Mouse (Mus musculus): ENCODE results near the gene Mfsd5. TPM values are rescaled to one million over a fixed set of nuclear protein-coding genes. Genes with fewer than 3 reads are reported as not detected.

Gene Mfsd5
- polyA plus RNA-seq, 1 experiment from 2014 or later, result 54.7 TPM

DNA sequence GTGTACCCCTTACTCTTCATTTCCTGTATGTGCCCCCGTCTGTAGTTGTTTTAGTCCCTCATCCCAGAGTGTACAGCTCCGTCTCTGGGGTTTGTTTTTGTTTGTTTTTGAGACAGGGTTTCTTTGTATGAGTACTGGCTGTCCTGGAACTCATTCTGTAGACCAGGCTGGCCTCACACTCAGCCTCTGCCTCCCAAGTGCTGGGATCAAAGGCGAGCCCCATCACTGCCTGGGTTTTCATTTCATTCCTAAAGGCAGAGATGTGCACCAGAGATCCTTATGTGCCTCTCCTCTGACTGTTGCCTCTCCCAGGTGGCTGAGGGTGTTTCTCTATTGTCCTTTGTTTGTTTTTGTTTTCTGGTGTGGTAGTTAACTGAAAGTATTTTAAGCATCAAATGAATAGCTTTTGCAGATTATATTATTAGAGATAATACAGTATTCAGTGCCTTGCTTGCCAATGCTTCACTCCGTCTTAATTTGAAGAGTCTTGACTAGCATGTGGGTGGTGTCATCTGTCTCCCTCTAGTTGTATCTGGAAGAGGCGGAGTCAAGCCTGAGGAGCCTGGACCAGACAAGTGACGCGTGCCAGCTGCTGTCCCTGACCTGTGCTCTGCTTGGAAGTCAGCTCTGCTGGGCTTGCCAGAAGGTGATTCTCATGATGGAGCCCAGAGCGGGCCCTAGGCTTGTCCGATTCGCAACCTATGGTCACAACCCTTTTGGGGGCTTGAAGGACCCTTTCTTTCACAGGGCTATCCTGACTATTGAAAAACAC, 31.0 kb downstream of the Mfsd5 start:
- H3K4me2 ChIP-seq, result no peak overlapping the region
- H3K4me3 ChIP-seq, result no peak overlapping the region
- H3K27ac ChIP-seq, result no peak overlapping the region
- WGBS, result 89% methylated on average over 10 of the region's 10 CpGs
- no peaks in the 10 kb centered on the region for H3K27me3 ChIP-seq
- peaks cover 28% of the 10 kb centered on the region for H3K36me3 ChIP-seq
- H3K9ac ChIP-seq, result no peak overlapping the region
- no peaks in the 10 kb centered on the region for H3K4me1 ChIP-seq (replicated peaks)
- no peak for ATAC-seq (ENCODE audit: low FRiP score)
- no peaks in the 10 kb centered on the region for H3K9me3 ChIP-seq

GRCm38 (mm10) chr15:102311489-102311888, 32.2 kb downstream of the Mfsd5 start:
- Histone ChIP-seq H3K4me2 (no peak overlapping the region), H3K9ac (no peak overlapping the region), H3K4me3 (no peak overlapping the region), H3K4me1 (replicated peaks) (no peaks in the 10 kb centered on the region), H3K9me3 (no peaks in the 10 kb centered on the region), H3K27ac (no peak overlapping the region), H3K27me3 (no peaks in the 10 kb centered on the region), H3K36me3 (peaks cover 23% of the 10 kb centered on the region)
- no peak for ATAC-seq (ENCODE audit: low FRiP score)

- peaks cover 26% of the 10 kb centered on the region for H3K36me3 ChIP-seq
- H3K27me3 ChIP-seq, result no peaks in the 10 kb centered on the region
- ATAC-seq (ENCODE audit: low FRiP score), result no peak
- H3K9ac ChIP-seq, result no peak overlapping the region
- no peaks in the 10 kb centered on the region for H3K4me1 ChIP-seq (replicated peaks)
- WGBS, result 90% methylated on average over 8 of the region's 8 CpGs
- no peak overlapping the region for H3K4me2 ChIP-seq
- H3K4me3 ChIP-seq, result no peak overlapping the region
- no peak overlapping the region for H3K27ac ChIP-seq
- H3K9me3 ChIP-seq, result no peaks in the 10 kb centered on the region
Measured at GRCm38 (mm10) chr15:102315292-102315691, 36.0 kb downstream of the Mfsd5 start.

- Histone ChIP-seq H3K4me3 (no peak overlapping the region), H3K27ac (no peak overlapping the region), H3K4me1 (replicated peaks) (no peaks in the 10 kb centered on the region), H3K27me3 (no peaks in the 10 kb centered on the region), H3K36me3 (peaks cover 29% of the 10 kb centered on the region), H3K9ac (no peak overlapping the region), H3K9me3 (no peaks in the 10 kb centered on the region), H3K4me2 (no peak overlapping the region)
- 90% methylated on average over 6 of the region's 6 CpGs for WGBS
- no peak for ATAC-seq (ENCODE audit: low FRiP score)
Measured at GRCm38 (mm10) chr15:102316263-102316662, 37.0 kb downstream of the Mfsd5 start.

- H3K9me3 ChIP-seq, result no peaks in the 10 kb centered on the region
- peak overlapping the region; percentile 85 for H3K4me2 ChIP-seq
- no peak for ATAC-seq (ENCODE audit: low FRiP score)
- no peak overlapping the region for H3K27ac ChIP-seq
- WGBS, result 81% methylated on average over 12 of the region's 12 CpGs
- H3K27me3 ChIP-seq, result no peaks in the 10 kb centered on the region
- H3K4me1 ChIP-seq (replicated peaks), result peaks cover 13% of the 10 kb centered on the region
- H3K36me3 ChIP-seq, result peaks cover 34% of the 10 kb centered on the region
- peak overlapping the region; percentile 89; the same call in 1 of the 2 replicates for H3K4me3 ChIP-seq
- no peak overlapping the region for H3K9ac ChIP-seq
Measured at GRCm38 (mm10) chr15:102324654-102325473, 45.6 kb downstream of the Mfsd5 start.

GRCm38 (mm10) chr15:102326022-102326576, 46.8 kb downstream of the Mfsd5 start, which contains the start of gene Pfdn5:
TSS of gene Pfdn5 (plus strand) at chr15:102326116.
- peak; percentile 91 for ATAC-seq (ENCODE audit: low FRiP score)
- Histone ChIP-seq H3K9me3 (no peaks in the 10 kb centered on the region), H3K27me3 (no peaks in the 10 kb centered on the region), H3K36me3 (peaks cover 39% of the 10 kb centered on the region), H3K4me3 (peak within 1 kb of the TSS; percentile 89), H3K27ac (peak within 1 kb of the TSS; percentile 75), H3K4me2 (peak within 1 kb of the TSS; percentile 85), H3K9ac (peak within 1 kb of the TSS; percentile 91), H3K4me1 (replicated peaks) (peaks cover 16% of the 10 kb centered on the region)
- WGBS, result under 1% methylated on average over 40 of the region's 40 CpGs

DNA sequence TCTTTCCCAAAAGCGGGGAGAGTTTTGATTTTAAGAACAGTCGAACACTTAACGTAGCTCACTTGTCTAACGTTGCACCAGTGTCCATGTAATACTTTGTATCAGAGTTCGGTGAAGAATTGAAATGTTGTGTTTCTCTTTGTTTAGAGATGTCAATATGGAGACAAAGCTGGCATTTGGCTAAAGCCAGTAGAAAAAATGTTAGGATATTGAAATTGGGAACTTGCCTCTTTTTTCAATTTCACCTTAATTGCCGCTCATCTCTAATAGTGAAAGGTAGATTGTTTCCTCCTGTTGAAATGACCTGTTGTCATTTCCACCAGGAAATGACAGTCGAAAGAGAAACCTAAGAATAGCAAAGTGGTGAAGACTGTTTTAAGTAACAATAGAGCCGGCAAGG, 47.6 kb downstream of the Mfsd5 start:
- 73% methylated on average over 8 of the region's 8 CpGs for WGBS
- peak overlapping the region; percentile 85 for H3K4me2 ChIP-seq
- no peaks in the 10 kb centered on the region for H3K9me3 ChIP-seq
- H3K27ac ChIP-seq, result no peak overlapping the region
- H3K27me3 ChIP-seq, result no peaks in the 10 kb centered on the region
- peaks cover 21% of the 10 kb centered on the region for H3K4me1 ChIP-seq (replicated peaks)
- peak overlapping the region; percentile 91 for H3K9ac ChIP-seq
- H3K36me3 ChIP-seq, result peaks cover 39% of the 10 kb centered on the region
- no peak for ATAC-seq (ENCODE audit: low FRiP score)
- peak overlapping the region; percentile 89 for H3K4me3 ChIP-seq

Other genes starting within 250 kb of the Mfsd5 start
- gene Eif4b, start 205.7 kb upstream of the Mfsd5 start, polyA plus RNA-seq (2015; fragmentation: Nextera tagmentation; extraction: Ambion mirVana), result 82.3 and 82.9 TPM in 2 replicates
- gene Tns2, start 179.0 kb upstream of the Mfsd5 start, polyA plus RNA-seq (2015; fragmentation: Nextera tagmentation; extraction: Ambion mirVana), result 8.3 and 9.3 TPM in 2 replicates
- gene Spryd3, start 143.2 kb upstream of the Mfsd5 start, polyA plus RNA-seq (2015; fragmentation: Nextera tagmentation; extraction: Ambion mirVana), result 50.8 and 57.4 TPM in 2 replicates
- gene Igfbp6, start 135.1 kb upstream of the Mfsd5 start, polyA plus RNA-seq (2015; fragmentation: Nextera tagmentation; extraction: Ambion mirVana), result 0.49 and 1.2 TPM in 2 replicates
- gene Soat2, start 128.9 kb upstream of the Mfsd5 start, polyA plus RNA-seq (2015; fragmentation: Nextera tagmentation; extraction: Ambion mirVana), result 0.14 TPM in 1 of 2 replicates, not detected in the other
- gene Zfp740, start 76.2 kb upstream of the Mfsd5 start, polyA plus RNA-seq (2015; fragmentation: Nextera tagmentation; extraction: Ambion mirVana), result 68.8 and 71.7 TPM in 2 replicates
- 43.2 and 44.5 TPM in 2 replicates for gene Csad, start 74.7 kb upstream of the Mfsd5 start, polyA plus RNA-seq (2015; fragmentation: Nextera tagmentation; extraction: Ambion mirVana)
- gene Itgb7, start 47.5 kb upstream of the Mfsd5 start, polyA plus RNA-seq (2015; fragmentation: Nextera tagmentation; extraction: Ambion mirVana), result 0.45 and 1.5 TPM in 2 replicates
- gene Rarg, start 21.9 kb upstream of the Mfsd5 start, polyA plus RNA-seq (2015; fragmentation: Nextera tagmentation; extraction: Ambion mirVana), result 5.7 and 7.1 TPM in 2 replicates
- 0.14 and 0.22 TPM in 2 replicates for gene Gm9918, start 8.9 kb upstream of the Mfsd5 start, polyA plus RNA-seq (2015; fragmentation: Nextera tagmentation; extraction: Ambion mirVana)
- 7.0 and 7.2 TPM in 2 replicates for gene Espl1, start 16.8 kb downstream of the Mfsd5 start, polyA plus RNA-seq (2015; fragmentation: Nextera tagmentation; extraction: Ambion mirVana)
- 502 and 514 TPM in 2 replicates for gene Pfdn5, start 46.7 kb downstream of the Mfsd5 start, polyA plus RNA-seq (2015; fragmentation: Nextera tagmentation; extraction: Ambion mirVana)
- 91.8 and 96.4 TPM in 2 replicates for gene Myg1, start 52.3 kb downstream of the Mfsd5 start, polyA plus RNA-seq (2015; fragmentation: Nextera tagmentation; extraction: Ambion mirVana)
- 33.3 and 34.8 TPM in 2 replicates for gene Aaas, start 71.3 kb downstream of the Mfsd5 start, polyA plus RNA-seq (2015; fragmentation: Nextera tagmentation; extraction: Ambion mirVana)
- gene Sp7, start 87.7 kb downstream of the Mfsd5 start, polyA plus RNA-seq (2015; fragmentation: Nextera tagmentation; extraction: Ambion mirVana), result 1.1 and 1.2 TPM in 2 replicates
- 4.6 and 6.0 TPM in 2 replicates for gene Sp1, start 126.7 kb downstream of the Mfsd5 start, polyA plus RNA-seq (2015; fragmentation: Nextera tagmentation; extraction: Ambion mirVana)
- 0.14 and 0.40 TPM in 2 replicates for gene Amhr2, start 165.9 kb downstream of the Mfsd5 start, polyA plus RNA-seq (2015; fragmentation: Nextera tagmentation; extraction: Ambion mirVana)
- gene Prr13, start 179.6 kb downstream of the Mfsd5 start, polyA plus RNA-seq (2015; fragmentation: Nextera tagmentation; extraction: Ambion mirVana), result 107 and 109 TPM in 2 replicates
- gene Pcbp2, start 191.1 kb downstream of the Mfsd5 start, polyA plus RNA-seq (2015; fragmentation: Nextera tagmentation; extraction: Ambion mirVana), result 148 and 150 TPM in 2 replicates
- gene Gm10337, start 224.3 kb downstream of the Mfsd5 start, polyA plus RNA-seq (2015; fragmentation: Nextera tagmentation; extraction: Ambion mirVana), result 6.3 and 17.2 TPM in 2 replicates
- 48.9 and 49.6 TPM in 2 replicates for gene Map3k12, start 237.6 kb downstream of the Mfsd5 start, polyA plus RNA-seq (2015; fragmentation: Nextera tagmentation; extraction: Ambion mirVana)
- 94.5 and 94.6 TPM in 2 replicates for gene Tarbp2, start 238.7 kb downstream of the Mfsd5 start, polyA plus RNA-seq (2015; fragmentation: Nextera tagmentation; extraction: Ambion mirVana)
- gene Npff, start 245.5 kb downstream of the Mfsd5 start, polyA plus RNA-seq (2015; fragmentation: Nextera tagmentation; extraction: Ambion mirVana), result 6.1 and 7.1 TPM in 2 replicates

Measured in hindbrain, embryonic 13.5 days (tissue).